Mouse (Mus musculus) activated CD4-positive, CD25-positive, alpha-beta regulatory T cell, adult 4 months (primary cell): ENCODE data around the gene Pkdcc. TPM values are rescaled to one million over a fixed set of nuclear protein-coding genes. Genes with fewer than 3 reads are reported as not detected.
A peak's percentile ranks its signal among the peaks of the same experiment; 100 is the strongest.

Experiments
- ATAC-seq: one replicate; pipeline ENCODE4 v1.8.0; 2017
- polyA plus RNA-seq, 2 experiments: library from polyadenylated mRNA; unstranded; fragments of 100-300 nt; shearing (Covaris generic); gene quantifications; one replicate each; pipeline ENCODE4 v1.2.1; 2017

The Pkdcc gene
- polyA plus RNA-seq, 2 experiments from 2014 or later, result 0.22 TPM; not detected in 1

- ATAC-seq, result no peak
Measured at GRCm38 (mm10) chr17:83248467-83248866, 33.4 kb downstream of the Pkdcc start.

DNA sequence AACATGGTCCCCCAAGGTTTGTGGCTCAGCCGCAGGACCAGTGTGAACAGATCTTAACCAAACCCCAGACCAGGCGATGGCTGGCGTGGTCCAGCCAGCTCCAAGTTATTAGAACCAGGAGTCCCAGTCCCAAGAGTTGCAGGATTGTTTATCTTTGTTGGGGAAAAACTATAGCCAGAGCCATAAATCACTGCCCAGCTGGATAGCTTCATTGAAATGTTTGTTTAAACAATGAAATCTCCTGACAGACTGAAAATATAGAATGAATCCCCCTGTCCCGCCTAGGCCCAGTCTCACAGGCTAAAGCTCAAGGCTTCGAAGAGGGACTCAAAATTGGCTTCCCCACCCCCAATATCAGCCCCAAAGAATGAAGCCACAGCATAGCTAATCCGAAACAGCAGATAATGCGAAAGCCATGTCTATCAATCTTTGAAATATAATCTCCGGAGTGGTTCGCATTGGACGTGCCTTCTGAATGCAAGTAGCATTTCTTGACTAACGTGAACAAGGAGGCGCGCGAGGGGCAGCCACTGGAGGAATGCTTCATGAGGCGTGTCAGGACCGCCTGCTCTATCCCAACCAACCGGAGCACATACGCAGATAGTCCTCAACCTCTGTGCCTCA, 35.9 kb downstream of the Pkdcc start:
- ATAC-seq, result no peak

DNA sequence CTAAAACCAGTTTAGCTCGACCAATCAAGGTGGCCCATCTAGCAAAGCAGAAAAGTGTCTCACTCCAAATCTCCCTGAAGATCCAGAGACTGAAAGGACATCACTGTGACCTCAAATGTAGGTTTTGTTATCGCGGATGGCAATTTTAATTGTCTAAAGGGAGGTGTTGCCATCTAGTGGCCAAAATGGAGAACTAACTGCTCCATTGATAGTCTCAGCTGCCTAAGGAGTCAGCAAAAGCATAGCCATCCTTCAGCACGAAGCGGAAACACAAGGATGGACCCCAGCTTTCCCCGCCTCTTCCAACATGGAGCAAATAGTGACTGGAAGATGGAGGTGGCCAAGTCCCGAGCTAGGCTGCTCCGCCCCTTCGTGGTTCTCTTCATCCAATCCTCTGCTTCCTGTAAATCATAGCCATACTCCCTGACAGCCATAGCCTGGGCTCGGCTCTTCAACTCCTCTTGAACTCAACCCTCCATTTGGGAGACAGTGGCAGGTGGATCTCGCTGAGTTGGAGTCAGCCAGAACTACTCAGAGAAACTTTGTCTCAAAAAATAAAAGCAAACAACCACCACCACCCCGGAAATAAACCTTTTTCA, 38.1 kb downstream of the Pkdcc start:
- no peak for ATAC-seq

DNA sequence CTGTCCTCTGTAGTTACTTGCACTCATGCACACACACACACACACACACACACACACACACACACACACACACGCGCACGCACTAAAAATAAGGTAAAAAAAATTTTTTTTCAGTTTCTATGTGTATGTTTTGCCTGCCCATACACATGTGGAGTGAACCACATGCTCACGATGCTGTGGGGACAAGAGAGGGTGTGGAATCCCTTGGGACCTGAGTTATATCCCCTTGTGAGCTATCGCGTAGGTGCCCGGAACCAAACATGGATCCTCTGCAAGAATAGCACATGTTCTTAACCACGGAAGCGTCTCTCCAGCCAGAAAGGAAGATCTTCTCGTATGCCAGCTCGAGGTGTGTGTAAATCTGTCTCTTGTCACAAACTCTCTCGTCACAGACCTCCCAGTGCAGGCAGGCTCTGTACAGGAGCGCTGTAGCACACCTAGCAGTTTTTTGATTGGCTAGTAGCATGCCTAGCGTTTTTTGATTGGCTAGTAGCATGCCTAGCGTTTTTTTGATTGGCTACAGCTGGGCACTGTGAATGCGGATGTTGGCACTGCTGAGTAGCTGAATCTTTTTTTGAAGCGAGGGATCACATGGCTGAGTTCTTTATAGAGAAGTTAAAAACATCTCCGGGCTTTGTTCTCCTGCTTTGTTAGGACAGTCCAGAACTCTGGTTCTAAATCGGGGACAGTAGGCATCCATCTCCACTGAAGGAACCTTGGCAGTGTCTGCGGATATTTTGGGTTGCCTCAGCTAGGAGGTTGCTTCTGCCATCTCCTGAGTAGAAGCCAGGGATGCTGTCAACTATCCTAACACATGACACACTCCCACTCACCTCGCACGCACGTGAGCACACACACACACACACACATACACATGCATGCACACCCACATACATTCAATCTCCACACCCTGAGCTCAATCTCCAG, 52.4 kb downstream of the Pkdcc start:
- peak; percentile 98 for ATAC-seq

DNA sequence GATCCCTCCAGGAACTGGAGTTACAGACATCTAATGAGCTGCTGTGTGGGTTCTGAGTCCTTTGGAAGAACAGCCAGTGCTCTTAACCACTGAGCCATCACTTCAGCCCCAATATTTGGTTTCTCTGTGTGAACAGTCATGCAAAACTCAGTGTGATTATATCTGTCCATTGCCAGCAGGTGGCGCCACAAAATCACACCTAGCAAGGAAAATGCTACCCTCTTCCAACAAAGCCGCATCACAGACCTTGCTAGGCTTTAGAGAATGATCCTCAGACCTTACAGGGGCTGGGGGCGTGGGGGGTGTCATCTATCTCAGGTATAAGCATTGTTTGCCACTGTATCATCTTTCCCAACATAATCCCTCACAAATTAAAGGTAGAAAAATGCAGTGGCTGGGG, 56.4 kb downstream of the Pkdcc start:
- no peak for ATAC-seq

GRCm38 (mm10) chr17:83272641-83273040, 57.5 kb downstream of the Pkdcc start:
- ATAC-seq, result no peak

- ATAC-seq, result no peak
Measured at GRCm38 (mm10) chr17:83273636-83274035, 58.5 kb downstream of the Pkdcc start.

DNA sequence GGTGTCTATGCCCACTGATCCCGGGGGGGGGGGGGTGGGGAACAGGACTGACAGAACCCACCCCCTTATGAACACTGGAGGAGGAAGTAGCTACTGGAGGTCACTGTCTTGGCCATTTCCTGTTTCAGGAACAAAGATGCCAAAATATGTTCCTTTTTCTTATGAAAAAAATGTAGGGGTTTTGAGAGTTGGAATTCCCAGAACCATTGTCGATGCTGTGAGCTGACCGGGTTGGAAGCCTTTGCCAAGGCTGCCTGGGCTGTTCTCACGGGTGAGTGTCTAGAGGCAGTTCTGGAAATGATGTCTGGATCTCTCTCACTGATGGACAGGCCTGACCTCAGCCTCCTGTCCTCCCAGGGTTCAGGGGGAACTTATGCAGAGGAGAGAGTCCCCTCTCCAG, 59.0 kb downstream of the Pkdcc start:
- ATAC-seq, result no peak

Other genes starting within 250 kb of the Pkdcc start
- gene Eml4, start 135.6 kb downstream of the Pkdcc start, polyA plus RNA-seq, result 10 to 100 TPM; 14.0 to 15.2 TPM